Mouse (Mus musculus) midbrain, embryonic 12.5 days (tissue): ENCODE results near the gene Asna1. TPM values are rescaled to one million over a fixed set of nuclear protein-coding genes. Genes with fewer than 3 reads are reported as not detected.

Experiments
- ATAC-seq: fragments of 200-750 bp; cut with Nextera tagmentation; 2 replicates; pipeline ENCODE4 v1.8.0; 2017; ENCODE audit warnings: low read depth, moderate TSS enrichment, moderate library complexity; ENCODE audit not compliant: low FRiP score
- H3K27ac ChIP-seq: fragments of 300-500 bp; sonication (generic); replicated peaks from 2 replicates; pipeline ENCODE4 v1.5.1; 2016; ENCODE audit warnings: mild to moderate bottlenecking
- H3K27me3 ChIP-seq: fragments of 300-500 bp; sonication (generic); 2 replicates; pipeline ENCODE4 v1.6.1; 2016; ENCODE audit warnings: mild to moderate bottlenecking
- H3K36me3 ChIP-seq: fragments of 300-500 bp; sonication (generic); 2 replicates; pipeline ENCODE4 v1.6.1; 2016
- H3K4me1 ChIP-seq: fragments of 300-500 bp; sonication (generic); 2 replicates; pipeline ENCODE4 v1.6.1; 2016
- H3K4me2 ChIP-seq: fragments of 300-500 bp; sonication (generic); replicated peaks from 2 replicates; pipeline ENCODE4 v1.6.1; 2016; ENCODE audit warnings: mild to moderate bottlenecking, moderate library complexity
- H3K4me3 ChIP-seq: fragments of 300-500 bp; sonication (generic); 2 replicates; pipeline ENCODE4 v1.5.1; 2016; ENCODE audit warnings: mild to moderate bottlenecking
- H3K9ac ChIP-seq: fragments of 300-500 bp; sonication (generic); replicated peaks from 2 replicates; pipeline ENCODE4 v1.6.1; 2016; ENCODE audit warnings: mild to moderate bottlenecking, moderate library complexity
- H3K9me3 ChIP-seq: fragments of 300-500 bp; sonication (generic); 2 replicates; pipeline ENCODE4 v1.6.1; 2016; ENCODE audit warnings: mild to moderate bottlenecking
- WGBS: fragments of 180-500 bp; shearing (Covaris S2); methylation state at CpG from one replicate; pipeline ENCODE4 v1.1.7; 2016; 5-methylcytosine and 5-hydroxymethylcytosine counted together
- polyA plus RNA-seq: library from polyadenylated mRNA; unstranded; fragments of >200 nt; fragmentation: Nextera tagmentation; extraction: Ambion mirVana; gene quantifications from 2 replicates; pipeline ENCODE4 v1.2.1, GENCODE M21; 2016

Gene Asna1
- polyA plus RNA-seq, 1 experiment from 2014 or later, result 146 TPM

DNA sequence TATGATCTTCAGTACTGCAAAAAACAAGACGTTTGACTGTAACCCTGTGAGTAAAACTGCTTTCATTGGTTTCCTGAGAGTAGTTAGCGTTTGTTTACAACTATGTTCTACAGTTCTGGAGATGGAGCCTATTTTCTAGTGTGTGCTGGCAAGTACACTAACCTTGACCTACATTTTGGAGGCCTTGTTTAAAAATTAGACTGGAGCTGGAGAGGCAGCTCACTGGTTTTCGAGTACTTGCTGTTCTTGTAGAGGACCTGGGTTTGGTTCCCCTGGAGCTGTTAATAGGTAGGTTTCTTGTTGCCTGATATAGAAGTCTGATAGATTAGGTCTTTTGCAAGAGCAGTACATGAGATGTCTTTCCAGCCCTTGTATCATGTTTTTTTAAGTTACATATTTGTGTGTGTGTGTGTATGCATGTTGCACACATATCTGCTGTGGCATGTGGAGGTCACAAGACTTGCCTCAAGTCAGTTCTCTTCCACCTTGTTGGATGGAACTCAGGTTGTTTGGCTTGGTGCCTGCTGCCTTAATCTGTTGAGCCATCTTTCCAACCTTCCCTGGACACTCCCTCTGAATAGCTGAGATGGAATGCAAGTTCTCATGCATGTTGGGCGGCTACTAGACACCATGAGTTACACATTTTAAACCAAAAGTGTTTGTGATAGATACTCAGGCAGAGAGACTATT, 7.7 kb upstream of the Asna1 start:
- no peak overlapping the region for H3K27ac ChIP-seq
- H3K27me3 ChIP-seq, result no peaks in the 10 kb centered on the region
- H3K4me2 ChIP-seq, result no peak overlapping the region
- no peaks in the 10 kb centered on the region for H3K9me3 ChIP-seq
- H3K9ac ChIP-seq, result no peak overlapping the region
- H3K36me3 ChIP-seq, result peaks cover 42% of the 10 kb centered on the region
- peaks cover 32% of the 10 kb centered on the region for H3K4me1 ChIP-seq
- WGBS, result 89% methylated on average over 4 of the region's 4 CpGs
- H3K4me3 ChIP-seq, result no peak overlapping the region
- ATAC-seq, result no peak

DNA sequence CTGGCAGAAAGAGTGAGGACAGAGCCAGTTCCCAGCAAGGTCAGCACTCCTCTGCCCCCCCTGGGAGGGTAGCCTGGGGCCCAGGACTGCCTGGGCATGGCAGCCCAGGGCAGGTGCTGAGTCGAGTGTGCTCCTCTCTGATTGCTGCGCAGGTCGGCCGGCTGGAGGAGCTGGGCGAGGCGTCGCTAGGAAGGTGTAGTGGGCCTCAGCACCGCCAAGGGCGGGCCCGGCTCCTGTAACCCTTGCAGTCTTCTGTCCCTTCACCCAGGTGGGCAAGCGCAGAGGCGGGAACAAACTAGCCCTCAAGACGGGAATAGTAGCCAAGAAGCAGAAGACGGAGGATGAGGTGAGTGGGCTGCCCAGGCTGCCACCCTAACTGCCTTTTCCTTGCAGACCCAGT, 4.2 kb upstream of the Asna1 start:
- ATAC-seq, result no peak
- Histone ChIP-seq H3K9me3 (no peaks in the 10 kb centered on the region), H3K36me3 (peaks cover 42% of the 10 kb centered on the region), H3K4me3 (0 out of 2 replicates have a peak overlapping the region, but pooled peaks have one; percentile 82), H3K27me3 (no peaks in the 10 kb centered on the region), H3K9ac (no peak overlapping the region), H3K4me2 (peak overlapping the region; percentile 80; the same call in 1 of the 2 replicates), H3K4me1 (peaks cover 33% of the 10 kb centered on the region), H3K27ac (0 out of 2 replicates have a peak overlapping the region, but pooled peaks have one; percentile 22)
- WGBS, result 90% methylated on average over 14 of the region's 14 CpGs

DNA sequence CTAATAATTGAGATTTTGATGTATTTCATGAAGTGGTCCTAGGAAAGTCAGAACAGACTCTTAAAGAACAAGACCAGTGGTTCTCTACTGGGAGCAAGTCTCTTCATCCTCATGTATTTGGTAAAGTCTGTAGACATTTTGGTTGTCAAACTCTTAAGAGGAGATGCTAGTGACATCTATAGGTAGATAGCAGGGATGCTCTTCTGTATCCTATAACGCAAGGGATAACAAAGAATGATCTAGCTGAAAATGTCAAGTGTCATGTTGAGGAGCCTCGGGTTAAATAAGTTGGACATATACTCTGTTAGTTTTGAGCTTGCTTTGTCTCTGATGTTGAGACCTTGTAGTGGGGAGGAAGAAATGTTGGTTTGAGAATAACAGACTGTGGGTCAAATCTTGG, 2.8 kb upstream of the Asna1 start:
- ATAC-seq, result no peak
- Histone ChIP-seq H3K4me3 (peak overlapping the region; percentile 82), H3K4me1 (peaks cover 37% of the 10 kb centered on the region), H3K9me3 (no peaks in the 10 kb centered on the region), H3K4me2 (peak overlapping the region; percentile 80), H3K27me3 (no peaks in the 10 kb centered on the region), H3K36me3 (peaks cover 48% of the 10 kb centered on the region), H3K9ac (peak overlapping the region; percentile 95), H3K27ac (no peak overlapping the region)
- WGBS, result 31% methylated on average over 2 of the region's 2 CpGs

DNA sequence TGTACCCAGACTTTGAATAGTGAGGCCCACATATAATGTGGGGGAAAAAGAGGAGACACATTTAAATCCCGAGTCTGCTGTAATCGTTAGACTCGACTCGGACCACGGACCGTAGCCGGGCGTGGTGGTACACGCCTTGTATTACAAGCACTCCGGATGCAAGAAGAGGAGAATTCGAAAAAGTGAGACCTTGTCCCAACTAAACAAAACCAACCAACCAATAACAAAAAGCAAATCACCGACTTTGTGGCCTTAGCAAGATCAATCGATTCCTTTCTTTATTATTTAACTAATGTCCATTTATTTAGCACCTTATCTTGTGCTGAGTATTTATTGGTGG, 2.4 kb upstream of the Asna1 start:
- Histone ChIP-seq H3K4me1 (peaks cover 37% of the 10 kb centered on the region), H3K4me2 (peak overlapping the region; percentile 80), H3K27ac (peak overlapping the region; percentile 78), H3K4me3 (peak overlapping the region; percentile 82), H3K36me3 (peaks cover 48% of the 10 kb centered on the region), H3K9ac (peak overlapping the region; percentile 95), H3K9me3 (no peaks in the 10 kb centered on the region), H3K27me3 (no peaks in the 10 kb centered on the region)
- no peak for ATAC-seq
- WGBS, result 2% methylated on average over 13 of the region's 13 CpGs

DNA sequence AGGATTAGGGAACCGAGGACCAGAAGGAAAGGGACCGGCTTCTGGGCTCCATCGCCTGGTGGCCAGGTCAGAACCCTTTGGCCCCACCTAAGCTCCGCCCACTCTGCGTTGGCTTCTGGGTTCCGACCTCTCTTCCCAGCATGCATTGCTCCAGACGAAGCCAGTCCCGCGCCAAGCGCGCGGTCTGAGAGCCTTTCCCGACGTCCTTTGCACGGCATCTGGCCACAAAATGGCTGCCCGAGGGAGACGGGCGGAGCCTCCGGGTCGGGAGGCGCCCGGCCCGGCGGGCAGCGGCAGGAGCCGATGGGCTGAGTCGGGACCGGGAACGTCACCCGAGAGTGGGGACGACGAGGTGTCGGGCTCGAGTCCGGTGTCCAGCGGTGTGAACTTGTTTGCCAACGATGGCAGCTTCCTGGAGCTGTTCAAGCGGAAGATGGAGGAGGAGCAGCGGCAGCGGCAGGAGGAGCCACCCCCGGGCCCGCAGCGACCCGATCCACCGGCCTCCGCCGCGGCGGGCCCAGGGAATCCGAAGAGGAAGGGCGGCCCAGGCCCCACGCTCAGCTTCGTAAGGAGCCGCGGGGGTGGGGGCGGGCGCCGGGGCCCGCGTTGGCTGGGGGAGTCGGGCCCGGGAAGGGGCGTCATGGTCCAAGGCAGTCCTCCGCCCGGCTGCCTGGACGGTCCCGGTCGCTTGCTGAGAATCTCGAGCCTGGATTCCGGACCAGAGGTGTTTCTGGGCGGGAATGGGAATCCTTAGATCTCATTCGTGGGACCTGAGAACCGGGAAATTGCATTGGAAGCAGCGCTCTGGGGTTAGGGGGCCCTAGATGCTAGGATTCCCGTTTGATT, 1.8 kb upstream of the Asna1 start, which contains the start of gene Trir:
Gene Trir (plus strand): TSS at position 154 of the 846 bp plus-strand sequence.
- Histone ChIP-seq H3K4me2 (peak within 1 kb of the TSS; percentile 99), H3K27me3 (no peaks in the 10 kb centered on the region), H3K4me1 (peaks cover 37% of the 10 kb centered on the region), H3K4me3 (peak within 1 kb of the TSS; percentile 82), H3K27ac (peak within 1 kb of the TSS; percentile 78), H3K9ac (peak within 1 kb of the TSS; percentile 95), H3K36me3 (peaks cover 48% of the 10 kb centered on the region), H3K9me3 (no peaks in the 10 kb centered on the region)
- ATAC-seq, result peak; percentile 80
- WGBS, result under 1% methylated on average over 62 of the region's 75 CpGs

DNA sequence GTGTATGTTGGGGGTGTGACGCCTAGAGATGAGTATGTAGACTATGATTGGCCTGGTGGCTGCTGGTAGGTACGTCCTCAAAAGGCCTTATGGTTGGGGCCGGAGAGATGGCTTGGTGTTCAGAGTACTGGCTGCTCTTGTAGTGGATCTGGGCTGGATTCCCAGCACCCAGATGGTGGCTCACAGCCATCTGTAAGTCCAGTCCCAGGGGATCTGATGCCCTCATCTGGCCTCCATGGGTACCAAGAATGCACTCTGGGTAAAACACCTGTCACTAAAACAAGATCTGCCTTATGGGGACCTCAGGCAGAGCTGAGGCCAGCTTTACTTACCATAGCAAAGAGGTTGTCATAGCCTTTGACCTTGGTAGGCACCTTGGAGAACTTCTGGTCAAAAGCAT, 1.2 kb downstream of the Asna1 start:
- H3K4me2 ChIP-seq, result peak overlapping the region; percentile 99
- no peaks in the 10 kb centered on the region for H3K9me3 ChIP-seq
- ATAC-seq, result no peak
- peaks cover 51% of the 10 kb centered on the region for H3K36me3 ChIP-seq
- H3K4me3 ChIP-seq, result peak overlapping the region; percentile 78
- H3K27me3 ChIP-seq, result no peaks in the 10 kb centered on the region
- H3K9ac ChIP-seq, result no peak overlapping the region
- H3K27ac ChIP-seq, result no peak overlapping the region
- H3K4me1 ChIP-seq, result peaks cover 33% of the 10 kb centered on the region
- 93% methylated on average over 3 of the region's 3 CpGs for WGBS

DNA sequence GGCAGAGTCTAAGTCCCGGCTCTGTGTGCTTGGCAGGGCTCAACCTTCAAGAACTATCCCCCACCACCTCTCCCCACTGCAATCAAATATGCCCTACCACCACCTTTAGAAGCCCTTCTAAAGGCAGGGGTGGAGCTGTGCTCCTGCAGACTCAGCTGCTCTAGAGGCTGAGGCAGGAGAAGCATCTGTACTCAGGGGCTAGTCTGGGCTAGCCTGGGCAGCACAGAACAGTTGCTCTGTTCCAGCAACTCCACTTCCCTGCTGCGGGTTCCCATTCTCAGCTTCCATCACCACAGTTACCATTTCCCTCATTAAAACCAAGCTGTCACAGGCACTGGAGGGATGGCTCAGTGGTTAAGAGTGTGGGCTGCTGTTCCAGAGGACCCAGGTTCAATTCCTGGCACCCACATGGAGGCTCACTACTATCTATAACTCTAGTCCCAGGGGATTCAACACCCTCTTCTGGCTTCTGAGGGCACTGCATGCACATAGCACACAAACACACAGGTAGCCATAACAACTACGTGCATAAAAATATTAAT, 3.5 kb downstream of the Asna1 start:
- H3K27ac ChIP-seq, result no peak overlapping the region
- H3K4me3 ChIP-seq, result no peak overlapping the region
- ATAC-seq, result no peak
- peaks cover 69% of the 10 kb centered on the region for H3K36me3 ChIP-seq
- H3K9me3 ChIP-seq, result no peaks in the 10 kb centered on the region
- no peak overlapping the region for H3K9ac ChIP-seq
- WGBS, result 91% methylated on average over 3 of the region's 3 CpGs
- no peaks in the 10 kb centered on the region for H3K27me3 ChIP-seq
- H3K4me2 ChIP-seq, result no peak overlapping the region
- H3K4me1 ChIP-seq, result peaks cover 26% of the 10 kb centered on the region

DNA sequence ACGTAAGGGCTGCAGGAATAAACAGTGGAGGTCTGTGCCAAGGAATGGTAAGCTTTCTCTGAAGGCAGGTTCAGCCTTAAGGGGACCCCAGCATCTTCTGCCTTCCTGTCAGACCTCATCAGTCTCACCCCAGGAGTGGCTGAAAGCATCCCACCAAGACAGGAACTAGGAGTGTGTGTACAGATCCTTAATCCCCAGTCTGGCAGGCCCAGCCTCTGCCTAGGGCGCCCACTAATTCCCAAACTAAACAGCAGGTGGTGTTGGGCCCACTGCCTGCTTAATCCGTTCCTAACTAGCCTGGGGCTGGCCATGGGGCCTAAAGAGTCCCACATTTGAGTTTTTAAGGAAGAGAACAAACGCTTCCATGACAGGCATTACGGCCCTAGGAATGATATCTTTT, 7.9 kb downstream of the Asna1 start:
- ATAC-seq, result no peak; the same call in 1 of the 2 replicates
- 29% methylated on average over 5 of the region's 5 CpGs for WGBS
- peaks cover 35% of the 10 kb centered on the region for H3K27me3 ChIP-seq

DNA sequence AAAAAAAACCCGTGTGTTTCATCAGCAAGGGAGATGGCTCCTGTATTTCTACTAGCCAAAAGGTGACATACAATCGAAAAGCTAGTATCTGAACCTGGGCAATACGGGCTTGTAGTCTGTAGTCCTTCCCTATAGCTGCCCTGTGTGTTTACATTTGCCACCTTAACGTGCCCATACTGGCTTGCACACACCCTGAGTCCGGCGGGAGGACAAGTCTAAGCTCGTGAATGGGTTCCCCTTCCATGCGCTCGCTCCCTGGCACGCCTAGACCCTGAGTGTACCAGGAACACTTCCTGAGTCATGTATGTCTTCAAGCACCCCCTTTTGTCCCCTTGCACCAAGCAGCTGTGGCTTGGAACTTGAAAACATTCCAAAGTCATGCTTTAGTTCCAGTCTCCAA, 8.4 kb downstream of the Asna1 start:
- H3K9me3 ChIP-seq, result no peaks in the 10 kb centered on the region
- no peak overlapping the region for H3K4me2 ChIP-seq
- 72% methylated on average over 10 of the region's 10 CpGs for WGBS
- peaks cover 12% of the 10 kb centered on the region for H3K4me1 ChIP-seq
- no peak for ATAC-seq
- H3K27ac ChIP-seq, result no peak overlapping the region
- peaks cover 40% of the 10 kb centered on the region for H3K27me3 ChIP-seq
- no peak overlapping the region for H3K9ac ChIP-seq
- peaks cover 46% of the 10 kb centered on the region for H3K36me3 ChIP-seq
- H3K4me3 ChIP-seq, result no peak overlapping the region

More for the DNA sequence above, 7.9 kb downstream of the Asna1 start:
- peaks cover 12% of the 10 kb centered on the region for H3K4me1 ChIP-seq
- H3K36me3 ChIP-seq, result peaks cover 51% of the 10 kb centered on the region
- no peak overlapping the region for H3K4me2 ChIP-seq
- H3K9me3 ChIP-seq, result no peaks in the 10 kb centered on the region
- no peak overlapping the region for H3K27ac ChIP-seq
- no peak overlapping the region for H3K4me3 ChIP-seq
- no peak overlapping the region for H3K9ac ChIP-seq

DNA sequence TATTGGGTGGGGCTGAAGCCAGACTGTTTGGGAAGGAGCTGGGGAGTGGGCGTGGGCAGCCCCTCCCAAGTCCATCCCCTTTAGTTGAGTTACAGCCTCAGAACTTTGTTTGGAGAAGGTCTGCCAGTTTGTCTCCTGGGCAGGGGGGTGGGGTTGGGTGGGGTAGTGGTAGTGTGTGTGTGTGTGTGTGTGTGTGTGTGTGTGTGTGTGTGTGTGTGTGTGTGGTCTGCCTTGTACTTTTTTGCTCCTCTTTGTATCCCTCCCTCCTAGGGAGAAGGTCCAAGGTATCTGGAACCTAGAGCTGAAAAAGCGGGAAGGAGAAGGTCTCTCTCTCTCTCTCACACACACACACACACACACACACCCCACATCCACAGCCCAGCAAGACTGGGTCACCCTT, 10.7 kb downstream of the Asna1 start, which contains the start of gene Best2:
Gene Best2 (minus strand): TSS at position 101 of the 400 bp plus-strand sequence.
- H3K9ac ChIP-seq, result peak within 1 kb of the TSS; percentile 44
- peak within 1 kb of the TSS; percentile 64 for H3K4me2 ChIP-seq
- peaks cover 55% of the 10 kb centered on the region for H3K27me3 ChIP-seq
- H3K27ac ChIP-seq, result no peak within 1 kb of the TSS
- peaks cover 24% of the 10 kb centered on the region for H3K36me3 ChIP-seq
- peaks cover 9% of the 10 kb centered on the region for H3K4me1 ChIP-seq
- no peak for ATAC-seq
- peak within 1 kb of the TSS; percentile 36 for H3K4me3 ChIP-seq
- no peaks in the 10 kb centered on the region for H3K9me3 ChIP-seq
- 53% methylated on average over 1 of the region's 2 CpGs for WGBS

DNA sequence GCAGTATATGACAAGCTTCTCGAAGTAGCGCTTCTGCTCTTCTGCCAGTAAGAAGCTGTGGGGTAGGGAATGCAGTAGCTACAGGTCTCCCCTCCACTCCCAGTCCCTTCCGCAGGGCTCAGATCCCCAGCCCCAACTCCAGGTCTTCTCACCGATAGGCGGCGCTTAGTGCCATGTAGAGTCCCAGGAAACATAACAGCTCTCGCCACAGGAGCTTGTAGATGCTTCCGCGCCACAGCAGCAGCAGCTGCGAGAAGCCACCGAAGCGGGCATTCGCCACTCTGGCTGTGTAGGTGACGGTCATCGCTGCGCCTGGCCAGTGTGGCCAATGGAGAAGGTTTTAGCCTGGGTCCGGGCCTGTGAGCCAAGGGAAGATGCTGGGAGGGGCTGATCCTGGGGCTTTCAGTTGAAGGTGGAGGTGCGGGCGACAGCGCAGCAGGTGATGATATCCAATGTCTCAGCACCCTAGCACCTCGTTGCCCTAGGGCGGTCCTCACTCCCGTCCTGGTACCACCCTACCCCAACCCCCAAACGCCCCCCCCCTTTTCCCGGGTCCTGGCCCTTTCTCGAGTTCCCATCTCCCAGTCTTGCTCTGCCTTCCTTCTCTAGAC, 11.7 kb downstream of the Asna1 start:
- 3% methylated on average over 26 of the region's 26 CpGs for whole genome bisulfite sequencing
- Histone ChIP-seq H3K36me3 (peaks cover 13% of the 10 kb centered on the region), H3K4me1 (peaks cover 9% of the 10 kb centered on the region), H3K4me2 (peak overlapping the region; percentile 64), H3K27ac (no peak overlapping the region), H3K9ac (peak overlapping the region; percentile 44), H3K9me3 (no peaks in the 10 kb centered on the region), H3K4me3 (peak overlapping the region; percentile 36), H3K27me3 (peaks cover 64% of the 10 kb centered on the region)
- ATAC-seq, result peak; percentile 52
